Mouse (Mus musculus) R1 (cell line): ENCODE measurements around the gene Bace2.

ENCODE experiments used
- DNase-seq: peaks from one replicate; pipeline ENCODE4 v3.0.0-alpha.2; 2018; ENCODE audit warnings: low read depth, low spot score

The Bace2 gene

GRCm38 (mm10) chr16:97356499-97357187, at the start of gene Bace2:
TSS of gene Bace2 (plus strand) at chr16:97356742.
- DNase-seq: peak; percentile 69

- no peak for DNase-seq
These were observed 48.9 kb upstream of the Bace2 start for GRCm38 (mm10) chr16:97307594-97307993.

GRCm38 (mm10) chr16:97309796-97310569, 46.6 kb upstream of the Bace2 start:
- DNase-seq: peak; percentile 25

GRCm38 (mm10) chr16:97310570-97310846, 46.0 kb upstream of the Bace2 start:
- DNase-seq: no peak

- DNase-seq: peak; percentile 75
These were observed 43.4 kb upstream of the Bace2 start for GRCm38 (mm10) chr16:97312960-97313686.

- no peak for DNase-seq
These were observed 35.0 kb upstream of the Bace2 start for GRCm38 (mm10) chr16:97321576-97321975.

- peak; percentile 58 for DNase-seq
These were observed 33.9 kb upstream of the Bace2 start for GRCm38 (mm10) chr16:97322604-97323003.

GRCm38 (mm10) chr16:97325975-97326374, 30.6 kb upstream of the Bace2 start:
- peak; percentile 64 for DNase-seq

- DNase-seq: no peak
These were observed 27.9 kb upstream of the Bace2 start for GRCm38 (mm10) chr16:97328602-97329001.

GRCm38 (mm10) chr16:97353013-97353412, 3.5 kb upstream of the Bace2 start:
- DNase-seq: no peak

GRCm38 (mm10) chr16:97354632-97355031, 1.9 kb upstream of the Bace2 start:
- DNase-seq: no peak

GRCm38 (mm10) chr16:97357188-97357821, 763 bp downstream of the Bace2 start:
- peak; percentile 44 for DNase-seq

- no peak for DNase-seq
These were observed 5.8 kb downstream of the Bace2 start for GRCm38 (mm10) chr16:97362231-97362888.

- DNase-seq: no peak
These were observed 9.6 kb downstream of the Bace2 start for GRCm38 (mm10) chr16:97366141-97366540.

- DNase-seq: no peak
These were observed 13.7 kb downstream of the Bace2 start for GRCm38 (mm10) chr16:97370258-97370657.

- DNase-seq: no peak
These were observed 31.4 kb downstream of the Bace2 start for GRCm38 (mm10) chr16:97387955-97388354.

GRCm38 (mm10) chr16:97391289-97391688, 34.7 kb downstream of the Bace2 start:
- DNase-seq: no peak

GRCm38 (mm10) chr16:97391701-97392384, 35.3 kb downstream of the Bace2 start:
- no peak for DNase-seq

- no peak for DNase-seq
These were observed 39.9 kb downstream of the Bace2 start for GRCm38 (mm10) chr16:97396436-97396835.

GRCm38 (mm10) chr16:97397945-97398531, 41.5 kb downstream of the Bace2 start:
- DNase-seq: no peak

- no peak for DNase-seq
These were observed 43.4 kb downstream of the Bace2 start for GRCm38 (mm10) chr16:97399991-97400390.
